Mouse (Mus musculus): ENCODE measurements at regions not wholly inside any gene's neighbourhood (a gene's known extent, or its start where the extent isn't known, plus 50 kb on each side); places are given as distances from the start of the nearest gene placed in this dataset.

DNA sequence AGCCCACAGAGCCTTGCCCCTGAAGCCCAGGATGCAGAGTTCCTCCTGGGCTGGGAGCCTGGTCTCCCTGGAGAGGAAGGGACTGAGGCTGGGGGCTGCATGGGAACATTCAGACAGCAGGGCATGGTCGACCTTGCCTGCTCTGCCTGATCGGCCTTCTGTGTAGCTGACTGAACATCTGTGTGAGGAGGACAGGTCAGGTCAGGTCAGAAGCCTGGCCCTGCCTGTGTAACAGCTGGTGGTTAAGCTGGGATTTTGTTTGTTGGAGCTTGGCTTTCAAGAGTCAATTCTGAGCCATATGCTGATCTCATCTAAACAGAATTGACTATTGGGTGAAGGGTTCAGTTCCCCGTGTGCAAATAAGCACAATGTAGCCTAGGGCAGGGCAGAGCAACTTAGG lies 365.5 kb downstream of the Cdh26 start:
- Histone ChIP-seq H3K27ac (ENCODE audit: insufficient read depth, low read depth) (no peak overlapping the region), H3K9ac (ENCODE audit: insufficient read depth, low read depth) (no peak overlapping the region), H3K27me3 (replicated peaks) (no peaks in the 10 kb centered on the region), H3K9me3 (replicated peaks; ENCODE audit: low read length) (peaks cover 69% of the 10 kb centered on the region), H3K4me1 (ENCODE audit: control insufficient read depth in 1 of 2, insufficient read depth in 2 of 2) (no peaks in the 10 kb centered on the region), H3K4me2 (ENCODE audit: insufficient read depth, low read depth, poor library complexity, severe bottlenecking) (no peak overlapping the region), H3K79me2 (replicated peaks; ENCODE audit: control insufficient read depth, extremely low read depth, insufficient read depth, poor library complexity, severe bottlenecking) (no peaks in the 10 kb centered on the region), H3K4me3 (replicated peaks in 1 of 3; ENCODE audit: low read depth in 2 of 3, low read length in 2 of 3, poor library complexity in 1 of 3) (no peak overlapping the region), H3K36me3 (replicated peaks in 1 of 2; ENCODE audit: control insufficient read depth in 1 of 2, insufficient read depth in 1 of 2, low read length in 1 of 2) (no peaks in the 10 kb centered on the region)
- TF ChIP-seq SMC3 (IDR thresholded peaks at IDR 0.05; ENCODE audit: low read depth, low read length) (no peak), MYC (IDR thresholded peaks at IDR 0.05; ENCODE audit: low read depth, low read length) (no peak), HCFC1 (IDR thresholded peaks at IDR 0.05; ENCODE audit: low read depth, low read length) (no peak), RAD21 (IDR thresholded peaks at IDR 0.05; ENCODE audit: low read depth, low read length) (no peak)
- no peak for DNase-seq (ENCODE audit: extremely low read depth)
- in situ Hi-C loops (cut with MboI; ENCODE audit: low pct_ligation_motif_present, low pct_unique_long_range_greater_than_20kb, low sequenced_read_pairs), result no loop called here
- dilution Hi-C loops (cut with MboI; ENCODE audit: extremely low pct_ligation_motif_present, extremely low pct_unique_long_range_greater_than_20kb, low sequenced_read_pairs), result no loop called here

DNA sequence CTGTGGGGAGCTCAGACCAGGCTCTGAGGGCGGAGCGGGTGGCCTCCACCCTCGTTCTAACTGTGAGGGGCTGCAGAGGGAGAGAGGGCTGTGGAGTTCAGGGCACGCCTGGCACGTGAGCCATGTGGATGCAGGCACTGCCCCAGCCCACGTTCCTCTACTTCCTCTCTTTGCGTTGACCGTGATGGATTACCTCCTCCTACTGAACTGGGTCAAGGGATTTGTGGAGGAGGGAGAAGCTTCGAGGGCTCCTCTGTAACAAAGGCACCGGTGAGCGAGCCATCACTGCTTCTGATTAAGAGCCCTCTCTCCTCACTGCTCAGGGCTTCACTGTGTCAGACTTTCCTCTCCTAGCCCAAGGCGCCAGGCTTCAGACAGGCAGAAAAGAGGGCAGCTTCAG lies 371.1 kb downstream of the Cdh26 start:
- no peaks in the 10 kb centered on the region for H3K79me2 ChIP-seq (replicated peaks; ENCODE audit: control insufficient read depth, extremely low read depth, insufficient read depth, poor library complexity, severe bottlenecking)
- H3K36me3 ChIP-seq (replicated peaks in 1 of 2; ENCODE audit: control insufficient read depth in 1 of 2, insufficient read depth in 1 of 2, low read length in 1 of 2), result no peaks in the 10 kb centered on the region
- dilution Hi-C loops (cut with MboI; ENCODE audit: extremely low pct_ligation_motif_present, extremely low pct_unique_long_range_greater_than_20kb, low sequenced_read_pairs), result no loop called here
- no peak overlapping the region for H3K4me2 ChIP-seq (ENCODE audit: insufficient read depth, low read depth, poor library complexity, severe bottlenecking)
- H3K9ac ChIP-seq (ENCODE audit: insufficient read depth, low read depth), result no peak overlapping the region
- H3K27me3 ChIP-seq (replicated peaks), result no peaks in the 10 kb centered on the region
- H3K4me1 ChIP-seq (ENCODE audit: control insufficient read depth in 1 of 2, insufficient read depth in 2 of 2), result no peaks in the 10 kb centered on the region
- no peak overlapping the region for H3K4me3 ChIP-seq (replicated peaks in 1 of 3; ENCODE audit: low read depth in 2 of 3, low read length in 2 of 3, poor library complexity in 1 of 3)
- H3K9me3 ChIP-seq (replicated peaks; ENCODE audit: low read length), result peaks cover 80% of the 10 kb centered on the region
- no peak for TF ChIP-seq IRF4 (IDR thresholded peaks at IDR 0.05; ENCODE audit: low read depth, low read length)
- no peak for TF ChIP-seq NRF1 (IDR thresholded peaks at IDR 0.05; ENCODE audit: low read depth, low read length)
- no peak for TF ChIP-seq ZKSCAN1 (IDR thresholded peaks at IDR 0.05; ENCODE audit: borderline replicate concordance, low read depth, low read length)
- no peak for TF ChIP-seq TBP (conservative IDR thresholded peaks at IDR 0.05; ENCODE audit: low read depth, low read length)
- no peak for TF ChIP-seq POLR2A (IDR thresholded peaks at IDR 0.05; ENCODE audit: low read depth, low read length)
- TF ChIP-seq MEF2A (IDR thresholded peaks at IDR 0.05; ENCODE audit: borderline replicate concordance, low read depth, low read length), result no peak
- no peak for TF ChIP-seq PAX5 (IDR thresholded peaks at IDR 0.05; ENCODE audit: low read length)
- no peak for TF ChIP-seq BHLHE40 (IDR thresholded peaks at IDR 0.05; ENCODE audit: low read depth, low read length)
- no peak for TF ChIP-seq RCOR1 (conservative IDR thresholded peaks at IDR 0.05; ENCODE audit: low read depth, low read length)
- no peak for TF ChIP-seq JUND (conservative IDR thresholded peaks at IDR 0.05; ENCODE audit: low read depth, low read length)
- TF ChIP-seq MYC (IDR thresholded peaks at IDR 0.05; ENCODE audit: low read depth, low read length), result no peak
- TF ChIP-seq ZMIZ1 (IDR thresholded peaks at IDR 0.05; ENCODE audit: low read depth, low read length), result no peak
- no peak for TF ChIP-seq RAD21 (IDR thresholded peaks at IDR 0.05; ENCODE audit: low read depth, low read length)
- TF ChIP-seq POLR2AphosphoS2 (IDR thresholded peaks at IDR 0.05; ENCODE audit: low read depth, low read length), result no peak
- TF ChIP-seq EP300 (IDR thresholded peaks at IDR 0.05; ENCODE audit: low read length), result no peak
- H3K27ac ChIP-seq (ENCODE audit: insufficient read depth, low read depth), result no peak overlapping the region
- DNase-seq (ENCODE audit: extremely low read depth), result no peak
- in situ Hi-C loops (cut with MboI; ENCODE audit: low pct_ligation_motif_present, low pct_unique_long_range_greater_than_20kb, low sequenced_read_pairs), result no loop called here
